Mouse (Mus musculus) CH12.LX (cell line): Measurements from ENCODE around the gene B3gnt3. TPM values are rescaled to one million over a fixed set of nuclear protein-coding genes. Genes with fewer than 3 reads are reported as not detected.

Source experiments
- DNase-seq: peaks from one replicate; pipeline ENCODE4 v3.0.0-alpha.2; 2013; ENCODE audit errors: extremely low read depth
- H3K27ac ChIP-seq: 2 replicates; pipeline ENCODE4 v1.5.1; 2012; ENCODE audit warnings: low read depth, mild to moderate bottlenecking, control low read depth, moderate library complexity; ENCODE audit not compliant: insufficient read depth
- H3K27me3 ChIP-seq: replicated peaks from 2 replicates; pipeline ENCODE3; 2012; ENCODE audit warnings: inconsistent platforms
- H3K36me3 ChIP-seq, 2 experiments: replicated peaks in 1 of 2; 2 replicates each; pipeline versions ENCODE3 to v1.6.1; 2012; ENCODE audit warnings: inconsistent platforms in 1 of 2, low read length in 1 of 2, mild to moderate bottlenecking in 1 of 2, mixed read lengths in 1 of 2, moderate library complexity in 1 of 2; ENCODE audit not compliant: control insufficient read depth in 1 of 2, insufficient read depth in 1 of 2
- H3K4me1 ChIP-seq, 2 experiments: 2 replicates each; pipeline ENCODE4 v1.6.1; 2012; ENCODE audit warnings: inconsistent platforms in 1 of 2, moderate library complexity in 1 of 2; ENCODE audit not compliant: insufficient read depth in 2 of 2, control insufficient read depth in 1 of 2
- H3K4me2 ChIP-seq: 2 replicates; pipeline ENCODE4 v1.6.1; 2012; ENCODE audit warnings: low read depth, mild to moderate bottlenecking, control low read depth; ENCODE audit not compliant: poor library complexity, insufficient read depth, severe bottlenecking
- H3K4me3 ChIP-seq, 3 experiments: fragments of 150-350 bp in 1 of 3; sonication (generic) in 1 of 3; replicated peaks in 1 of 3; 2 replicates each; pipeline versions ENCODE3 to v1.5.1; 2011 to 2012; ENCODE audit warnings: low read depth in 2 of 3, low read length in 2 of 3, mild to moderate bottlenecking in 2 of 3, moderate library complexity in 2 of 3, control low read depth in 1 of 3, improper control_type of control experiment in 1 of 3, inconsistent platforms in 1 of 3, mixed read lengths in 1 of 3; ENCODE audit not compliant: poor library complexity in 1 of 3
- H3K79me2 ChIP-seq: replicated peaks from 2 replicates; pipeline ENCODE4 v1.6.1; 2012; ENCODE audit warnings: mild to moderate bottlenecking, moderate library complexity; ENCODE audit not compliant: control insufficient read depth, poor library complexity, insufficient read depth, severe bottlenecking; ENCODE audit errors: extremely low read depth
- H3K9ac ChIP-seq: 2 replicates; pipeline ENCODE4 v1.6.1; 2012; ENCODE audit warnings: low read depth, mild to moderate bottlenecking, control low read depth, moderate library complexity; ENCODE audit not compliant: insufficient read depth
- H3K9me3 ChIP-seq: replicated peaks from 2 replicates; pipeline ENCODE3; 2012; ENCODE audit warnings: low read length, inconsistent platforms, mixed read lengths
- CTCF ChIP-seq, 2 experiments: IDR thresholded peaks in 1 of 2; conservative IDR thresholded peaks in 1 of 2; 2 replicates each; pipeline ENCODE4 v1.5.1; 2011 to 2012; ENCODE audit warnings: low read depth in 2 of 2, low read length in 2 of 2, improper control_type of control experiment in 1 of 2, inconsistent platforms in 1 of 2, mild to moderate bottlenecking in 1 of 2, moderate library complexity in 1 of 2
- ELF1 ChIP-seq: IDR thresholded peaks from 2 replicates; pipeline ENCODE4 v1.6.1; 2014; ENCODE audit warnings: low read depth, mild to moderate bottlenecking, inconsistent platforms, low read length, improper control_type of control experiment
- ETS1 ChIP-seq: conservative IDR thresholded peaks from 2 replicates; pipeline ENCODE4 v1.6.1; 2012; ENCODE audit warnings: low read depth, mild to moderate bottlenecking, inconsistent platforms, low read length, improper control_type of control experiment, moderate library complexity
- GABPA ChIP-seq: IDR thresholded peaks from 2 replicates; pipeline ENCODE4 v1.6.1; 2012; ENCODE audit warnings: low read depth, low read length, improper control_type of control experiment, inconsistent platforms; ENCODE audit not compliant: insufficient replicate concordance
- HCFC1 ChIP-seq: IDR thresholded peaks from 2 replicates; pipeline ENCODE4 v1.6.1; 2012; ENCODE audit warnings: low read depth, mild to moderate bottlenecking, inconsistent platforms, low read length, improper control_type of control experiment
- IRF4 ChIP-seq: IDR thresholded peaks from 2 replicates; pipeline ENCODE4 v1.6.1; 2014; ENCODE audit warnings: low read depth, mild to moderate bottlenecking, inconsistent platforms, low read length, improper control_type of control experiment
- JUND ChIP-seq: conservative IDR thresholded peaks from 2 replicates; pipeline ENCODE4 v1.6.1; 2011; ENCODE audit warnings: low read depth, low read length, improper control_type of control experiment
- MAZ ChIP-seq: IDR thresholded peaks from 2 replicates; pipeline ENCODE4 v1.6.1; 2012; ENCODE audit warnings: low read depth, mild to moderate bottlenecking, inconsistent platforms, low read length, improper control_type of control experiment, moderate library complexity
- POLR2A ChIP-seq: IDR thresholded peaks from 2 replicates; pipeline ENCODE4 v1.6.1; 2011; ENCODE audit warnings: low read depth, mild to moderate bottlenecking, improper control_type of control experiment, low read length
- POLR2AphosphoS2 ChIP-seq: IDR thresholded peaks from 2 replicates; pipeline ENCODE4 v1.6.1; 2011; ENCODE audit warnings: low read depth, low read length, improper control_type of control experiment
- RAD21 ChIP-seq: IDR thresholded peaks from 2 replicates; pipeline ENCODE4 v1.6.1; 2011; ENCODE audit warnings: low read depth, mild to moderate bottlenecking, low read length, improper control_type of control experiment, moderate library complexity
- TBP ChIP-seq: conservative IDR thresholded peaks from 2 replicates; pipeline ENCODE4 v1.6.1; 2011; ENCODE audit warnings: low read depth, low read length, improper control_type of control experiment
- TCF12 ChIP-seq: IDR thresholded peaks from 2 replicates; pipeline ENCODE4 v1.6.1; 2014; ENCODE audit warnings: low read depth, mild to moderate bottlenecking, inconsistent platforms, low read length, improper control_type of control experiment
- UBTF ChIP-seq: IDR thresholded peaks from 2 replicates; pipeline ENCODE4 v1.6.1; 2012; ENCODE audit warnings: low read depth, mild to moderate bottlenecking, inconsistent platforms, low read length, improper control_type of control experiment, moderate library complexity
- ZC3H11A ChIP-seq: IDR thresholded peaks from 2 replicates; pipeline ENCODE4 v1.6.1; 2012; ENCODE audit warnings: low read depth, mild to moderate bottlenecking, inconsistent platforms, low read length, improper control_type of control experiment
- ZNF384 ChIP-seq: IDR thresholded peaks from 2 replicates; pipeline ENCODE4 v1.6.1; 2012; ENCODE audit warnings: low read depth, low read length, improper control_type of control experiment, inconsistent platforms
- dilution Hi-C: fragments of 300-500 bp; cut with MboI; formaldehyde crosslinking; loops from 2 replicates; pipeline ENCODE4 v1.14.3; 2020; ENCODE audit warnings: low sequenced_read_pairs; ENCODE audit not compliant: extremely low pct_unique_long_range_greater_than_20kb, extremely low pct_ligation_motif_present
- in situ Hi-C: fragments of 300-500 bp; cut with MboI; formaldehyde crosslinking; loops from 3 replicates; pipeline ENCODE4 v1.14.3; 2019; ENCODE audit warnings: low sequenced_read_pairs, low pct_ligation_motif_present, low pct_unique_long_range_greater_than_20kb, mixed read lengths
- polyA plus RNA-seq: library from polyadenylated mRNA; unstranded; fragments of >175 nt; gene quantifications from 2 replicates; pipeline ENCODE4 v1.2.1, GENCODE M21; 2012; ENCODE audit warnings: low read depth; ENCODE audit not compliant: insufficient read length
- total RNA-seq, 2 experiments: library from RNA; depleted of rRNA; stranded (reverse); fragments of 300-350 nt in 1 of 2; fragments of >200 nt in 1 of 2; gene quantifications; 2 replicates each; pipeline ENCODE4 v1.2.3; 2012 to 2014

The B3gnt3 gene
- total and polyA plus RNA-seq, 3 experiments = 0.24 to 0.98 TPM; not detected in 1

DNA sequence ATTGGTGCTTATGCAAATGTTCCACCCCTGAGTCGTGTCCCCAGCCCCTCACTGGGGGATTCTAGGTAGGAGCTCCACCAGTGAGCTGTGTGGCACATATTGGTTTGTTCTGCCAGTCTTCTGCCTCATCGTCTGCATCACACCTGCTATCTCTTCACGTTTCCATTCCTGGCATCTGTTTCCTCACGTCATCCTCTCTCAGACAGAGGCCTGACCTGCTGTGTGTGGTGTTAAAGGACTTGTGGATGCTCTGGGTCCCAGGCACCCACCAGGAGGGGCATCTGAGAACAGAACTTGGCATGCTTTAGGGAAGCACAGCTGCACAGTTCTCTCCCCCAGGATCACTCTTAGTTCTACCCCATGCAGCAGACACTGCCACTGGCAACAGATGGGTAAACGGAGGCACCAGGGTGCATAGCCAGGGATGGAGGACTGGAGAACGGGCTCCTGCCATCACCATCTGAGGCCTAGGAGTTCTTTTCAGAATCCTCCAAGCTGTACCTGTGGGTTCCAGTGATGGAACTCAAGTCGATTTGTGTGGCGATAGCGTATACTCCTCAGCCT, 26.1 kb downstream of the B3gnt3 start:
- Histone ChIP-seq H3K4me3 (peak overlapping the region; percentile 0 to 72 (median 37)), H3K4me2 (peak overlapping the region; percentile 94), H3K36me3 (peaks cover 19 to 26% of the 10 kb centered on the region in 2 experiments), H3K27ac (peak overlapping the region; percentile 93), H3K79me2 (peaks cover 15% of the 10 kb centered on the region), H3K9me3 (no peaks in the 10 kb centered on the region), H3K27me3 (peaks cover 6% of the 10 kb centered on the region), H3K4me1 (peaks cover 30 to 60% of the 10 kb centered on the region in 2 experiments), H3K9ac (peak overlapping the region; percentile 90; the same call in 1 of the 2 replicates)
- TF ChIP-seq MAZ = no peak
- no peak; the same call in 1 of the 2 replicates for TF ChIP-seq POLR2AphosphoS2
- TF ChIP-seq TCF12 = peak; percentile 7; the same call in 1 of the 2 replicates
- TF ChIP-seq ETS1 = peak; percentile 19; the same call in 1 of the 2 replicates
- TF ChIP-seq IRF4 = no peak
- TF ChIP-seq RAD21 = no peak
- no peak for TF ChIP-seq ELF1
- dilution Hi-C loops = no loop called here
- DNase-seq = peak; percentile 34
- in situ Hi-C loops = no loop called here

DNA sequence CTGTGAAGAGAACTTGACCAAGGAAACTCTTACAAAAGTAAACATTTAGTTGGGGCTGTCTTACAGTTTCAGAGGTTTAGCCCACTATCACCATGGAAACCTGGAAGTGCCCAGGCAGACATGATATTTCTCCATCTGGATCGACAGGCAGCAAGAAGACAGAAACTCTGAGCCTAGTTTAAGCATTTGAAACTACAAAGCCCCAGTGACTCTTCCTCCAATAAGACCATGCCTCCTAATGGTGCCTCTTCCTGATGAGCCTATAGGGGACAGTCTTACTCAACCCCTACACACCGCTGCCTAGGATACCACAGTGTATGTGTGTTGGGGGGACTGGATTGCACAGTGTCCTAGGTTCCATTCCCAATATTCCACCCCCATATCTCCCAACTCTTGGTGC, 27.5 kb downstream of the B3gnt3 start:
- Histone ChIP-seq H3K27me3 (peaks cover 17% of the 10 kb centered on the region), H3K9me3 (no peaks in the 10 kb centered on the region), H3K79me2 (peaks cover 15% of the 10 kb centered on the region), H3K4me1 (peaks cover 30 to 61% of the 10 kb centered on the region in 2 experiments), H3K36me3 (peaks cover 8 to 11% of the 10 kb centered on the region in 2 experiments), H3K27ac (no peak overlapping the region), H3K9ac (no peak overlapping the region), H3K4me3 (no peak overlapping the region), H3K4me2 (no peak overlapping the region)
- dilution Hi-C loops = no loop called here
- in situ Hi-C loops = no loop called here
- peak; percentile 14 for DNase-seq
- TF ChIP-seq JUND (no peak), UBTF (no peak), POLR2AphosphoS2 (no peak), HCFC1 (no peak), GABPA (no peak), TBP (no peak), MAZ (no peak), TCF12 (no peak), POLR2A (no peak), ZNF384 (no peak), ZC3H11A (no peak), CTCF (conservative IDR thresholded peaks at IDR 0.05 in 1 of 2, IDR thresholded peaks at IDR 0.05 in 1 of 2; ENCODE audit: low read depth in 2 of 2, low read length in 2 of 2) (no peak)
